Mouse (Mus musculus) heart, embryonic 15.5 days (tissue): ENCODE results near the gene Nfia. TPM values are rescaled to one million over a fixed set of nuclear protein-coding genes. Genes with fewer than 3 reads are reported as not detected.
A peak's percentile ranks its signal among the peaks of the same experiment; 100 is the strongest.

ENCODE experiments used
- ATAC-seq: fragments of 200-750 bp; cut with Nextera tagmentation; replicated peaks from 2 replicates; pipeline ENCODE4 v1.8.0; 2017; ENCODE audit warnings: low read depth, moderate TSS enrichment; ENCODE audit not compliant: insufficient number of reproducible peaks, insufficient read depth, low FRiP score
- H3K27ac ChIP-seq: fragments of 300-500 bp; sonication (generic); 2 replicates; pipeline ENCODE4 v1.5.1; 2015; ENCODE audit warnings: mild to moderate bottlenecking, inconsistent platforms
- H3K27me3 ChIP-seq: fragments of 300-500 bp; sonication (generic); 2 replicates; pipeline ENCODE4 v1.6.1; 2015; ENCODE audit warnings: inconsistent platforms
- H3K36me3 ChIP-seq: fragments of 300-500 bp; sonication (generic); 2 replicates; pipeline ENCODE4 v1.6.1; 2015; ENCODE audit warnings: mild to moderate bottlenecking, inconsistent platforms
- H3K4me1 ChIP-seq: fragments of 300-500 bp; sonication (generic); replicated peaks from 2 replicates; pipeline ENCODE4 v1.6.1; 2015; ENCODE audit warnings: inconsistent platforms
- H3K4me2 ChIP-seq: fragments of 300-500 bp; sonication (generic); 2 replicates; pipeline ENCODE4 v1.6.1; 2015; ENCODE audit warnings: inconsistent platforms, mild to moderate bottlenecking, moderate library complexity
- H3K4me3 ChIP-seq: fragments of 300-500 bp; sonication (generic); 2 replicates; pipeline ENCODE4 v1.5.1; 2015; ENCODE audit warnings: mild to moderate bottlenecking, inconsistent platforms
- H3K9ac ChIP-seq: fragments of 300-500 bp; sonication (generic); 2 replicates; pipeline ENCODE4 v1.6.1; 2015; ENCODE audit warnings: mild to moderate bottlenecking, inconsistent platforms
- H3K9me3 ChIP-seq: fragments of 300-500 bp; sonication (generic); replicated peaks from 2 replicates; pipeline ENCODE4 v1.6.1; 2016; ENCODE audit warnings: inconsistent platforms
- WGBS: fragments of 180-500 bp; shearing (Covaris S2); methylation state at CpG from one replicate; pipeline ENCODE4 v1.1.7; 2015; ENCODE audit warnings: mixed read lengths; 5-methylcytosine and 5-hydroxymethylcytosine counted together
- polyA plus RNA-seq: library from polyadenylated mRNA; unstranded; fragments of >200 nt; fragmentation: Nextera tagmentation; extraction: Ambion mirVana; gene quantifications from 2 replicates; pipeline ENCODE4 v1.2.1, GENCODE M21; 2015

Nfia gene
- polyA plus RNA-seq, 1 experiment from 2014 or later: 47.9 TPM

GRCm38 (mm10) chr4:98108676-98109016 lies 336.1 kb downstream of the Nfia start:
- no peak overlapping the region for H3K9ac ChIP-seq
- no peaks in the 10 kb centered on the region for H3K27me3 ChIP-seq
- H3K4me2 ChIP-seq: no peak overlapping the region
- H3K9me3 ChIP-seq: no peaks in the 10 kb centered on the region
- H3K4me3 ChIP-seq: no peak overlapping the region
- no peaks in the 10 kb centered on the region; the same call in 1 of the 2 replicates for H3K36me3 ChIP-seq
- H3K4me1 ChIP-seq: peaks cover 46% of the 10 kb centered on the region
- ATAC-seq: peak; percentile 61; the same call in 1 of the 2 replicates
- WGBS: 32% methylated on average over 4 of the region's 4 CpGs
- peak overlapping the region; percentile 81 for H3K27ac ChIP-seq

GRCm38 (mm10) chr4:98109064-98109463 lies 336.5 kb downstream of the Nfia start:
- WGBS: 10% methylated on average over 7 of the region's 7 CpGs
- peak; percentile 62; the same call in 1 of the 2 replicates for ATAC-seq
- Histone ChIP-seq H3K27ac (peak overlapping the region; percentile 81), H3K4me2 (no peak overlapping the region), H3K27me3 (no peaks in the 10 kb centered on the region), H3K4me1 (peaks cover 48% of the 10 kb centered on the region), H3K9me3 (no peaks in the 10 kb centered on the region), H3K9ac (no peak overlapping the region), H3K36me3 (no peaks in the 10 kb centered on the region; the same call in 1 of the 2 replicates), H3K4me3 (no peak overlapping the region)

GRCm38 (mm10) chr4:98109911-98110310 lies 337.4 kb downstream of the Nfia start:
- H3K9ac ChIP-seq: no peak overlapping the region
- H3K27me3 ChIP-seq: no peaks in the 10 kb centered on the region
- no peak overlapping the region for H3K4me3 ChIP-seq
- no peaks in the 10 kb centered on the region; the same call in 1 of the 2 replicates for H3K36me3 ChIP-seq
- H3K27ac ChIP-seq: peak overlapping the region; percentile 81
- no peak overlapping the region for H3K4me2 ChIP-seq
- 89% methylated on average over 4 of the region's 4 CpGs for WGBS
- no peaks in the 10 kb centered on the region for H3K9me3 ChIP-seq
- no peak for ATAC-seq
- peaks cover 45% of the 10 kb centered on the region for H3K4me1 ChIP-seq

- H3K27me3 ChIP-seq: no peaks in the 10 kb centered on the region
- ATAC-seq: no peak
- no peak overlapping the region for H3K4me3 ChIP-seq
- H3K4me1 ChIP-seq: peaks cover 15% of the 10 kb centered on the region
- no peaks in the 10 kb centered on the region; the same call in 1 of the 2 replicates for H3K36me3 ChIP-seq
- 57% methylated on average over 10 of the region's 10 CpGs for WGBS
- H3K9me3 ChIP-seq: no peaks in the 10 kb centered on the region
- H3K9ac ChIP-seq: no peak overlapping the region
- 0 out of 2 replicates have a peak overlapping the region, but pooled peaks have one; percentile 5 for H3K4me2 ChIP-seq
- no peak overlapping the region for H3K27ac ChIP-seq
These were observed 340.9 kb downstream of the Nfia start for GRCm38 (mm10) chr4:98113289-98114024.

- Histone ChIP-seq H3K4me2 (no peak overlapping the region), H3K4me3 (no peak overlapping the region), H3K9me3 (no peaks in the 10 kb centered on the region), H3K27me3 (no peaks in the 10 kb centered on the region), H3K4me1 (peaks cover 5% of the 10 kb centered on the region; the same call in 1 of the 2 replicates), H3K27ac (no peak overlapping the region), H3K36me3 (no peaks in the 10 kb centered on the region; the same call in 1 of the 2 replicates), H3K9ac (no peak overlapping the region)
- no peak for ATAC-seq
- 41% methylated on average over 2 of the region's 2 CpGs for WGBS
These were observed 342.4 kb downstream of the Nfia start for GRCm38 (mm10) chr4:98114966-98115365.

- no peak overlapping the region for H3K4me2 ChIP-seq
- ATAC-seq: no peak
- H3K27ac ChIP-seq: no peak overlapping the region
- H3K27me3 ChIP-seq: no peaks in the 10 kb centered on the region
- no peaks in the 10 kb centered on the region; the same call in 1 of the 2 replicates for H3K36me3 ChIP-seq
- 85% methylated on average over 4 of the region's 4 CpGs for WGBS
- H3K4me3 ChIP-seq: no peak overlapping the region
- no peak overlapping the region for H3K9ac ChIP-seq
- H3K4me1 ChIP-seq: peaks cover 5% of the 10 kb centered on the region; the same call in 1 of the 2 replicates
- no peaks in the 10 kb centered on the region for H3K9me3 ChIP-seq
These were observed 342.9 kb downstream of the Nfia start for GRCm38 (mm10) chr4:98115401-98115800.

GRCm38 (mm10) chr4:98116046-98116445 lies 343.5 kb downstream of the Nfia start:
- Histone ChIP-seq H3K4me1 (peaks cover 5% of the 10 kb centered on the region; the same call in 1 of the 2 replicates), H3K9me3 (no peaks in the 10 kb centered on the region), H3K9ac (no peak overlapping the region), H3K4me3 (no peak overlapping the region), H3K27ac (no peak overlapping the region), H3K36me3 (no peaks in the 10 kb centered on the region; the same call in 1 of the 2 replicates), H3K4me2 (no peak overlapping the region), H3K27me3 (no peaks in the 10 kb centered on the region)
- WGBS: 93% methylated on average over 7 of the region's 7 CpGs
- no peak for ATAC-seq

GRCm38 (mm10) chr4:98118126-98118525 lies 345.6 kb downstream of the Nfia start:
- Histone ChIP-seq H3K36me3 (no peaks in the 10 kb centered on the region), H3K4me3 (no peak overlapping the region), H3K4me1 (peaks cover 3% of the 10 kb centered on the region; the same call in 1 of the 2 replicates), H3K27ac (no peak overlapping the region), H3K4me2 (no peak overlapping the region), H3K9me3 (no peaks in the 10 kb centered on the region), H3K9ac (no peak overlapping the region), H3K27me3 (no peaks in the 10 kb centered on the region)
- WGBS: 79% methylated on average over 3 of the region's 3 CpGs
- ATAC-seq: no peak

- 71% methylated on average over 10 of the region's 10 CpGs for WGBS
- ATAC-seq: no peak
- Histone ChIP-seq H3K9ac (no peak overlapping the region), H3K4me3 (no peak overlapping the region), H3K4me2 (no peak overlapping the region), H3K27me3 (no peaks in the 10 kb centered on the region), H3K9me3 (no peaks in the 10 kb centered on the region), H3K36me3 (no peaks in the 10 kb centered on the region), H3K4me1 (no peaks in the 10 kb centered on the region), H3K27ac (no peak overlapping the region)
These were observed 346.5 kb downstream of the Nfia start for GRCm38 (mm10) chr4:98118761-98119675.

- H3K27ac ChIP-seq: no peak overlapping the region
- WGBS: 79% methylated on average over 3 of the region's 3 CpGs
- no peaks in the 10 kb centered on the region for H3K9me3 ChIP-seq
- ATAC-seq: no peak
- no peaks in the 10 kb centered on the region for H3K4me1 ChIP-seq
- no peaks in the 10 kb centered on the region for H3K27me3 ChIP-seq
- H3K9ac ChIP-seq: no peak overlapping the region
- H3K36me3 ChIP-seq: no peaks in the 10 kb centered on the region
- no peak overlapping the region for H3K4me3 ChIP-seq
- no peak overlapping the region for H3K4me2 ChIP-seq
These were observed 347.5 kb downstream of the Nfia start for GRCm38 (mm10) chr4:98119949-98120531.

GRCm38 (mm10) chr4:98120706-98121340 lies 348.3 kb downstream of the Nfia start:
- Histone ChIP-seq H3K36me3 (no peaks in the 10 kb centered on the region), H3K4me2 (no peak overlapping the region), H3K27me3 (no peaks in the 10 kb centered on the region), H3K27ac (no peak overlapping the region), H3K9me3 (no peaks in the 10 kb centered on the region), H3K4me1 (no peaks in the 10 kb centered on the region), H3K9ac (no peak overlapping the region), H3K4me3 (no peak overlapping the region)
- WGBS: 73% methylated on average over 6 of the region's 6 CpGs
- ATAC-seq: no peak
